Mouse (Mus musculus) hindbrain, embryonic 15.5 days (tissue): ENCODE data around the gene Tmem110. TPM values are rescaled to one million over a fixed set of nuclear protein-coding genes. Genes with fewer than 3 reads are reported as not detected.

Experiments
- ATAC-seq: fragments of 200-750 bp; cut with Nextera tagmentation; 2 replicates; pipeline ENCODE4 v1.8.0; 2017; ENCODE audit warnings: low read depth, moderate number of reproducible peaks, moderate TSS enrichment; ENCODE audit not compliant: low FRiP score
- H3K27ac ChIP-seq: fragments of 300-500 bp; sonication (generic); replicated peaks from 2 replicates; pipeline ENCODE4 v1.5.1; 2015; ENCODE audit warnings: mild to moderate bottlenecking, inconsistent platforms
- H3K27me3 ChIP-seq: fragments of 300-500 bp; sonication (generic); 2 replicates; pipeline ENCODE4 v1.6.1; 2015; ENCODE audit warnings: control low read depth, inconsistent platforms
- H3K36me3 ChIP-seq: fragments of 300-500 bp; sonication (generic); 2 replicates; pipeline ENCODE4 v1.6.1; 2015; ENCODE audit warnings: control low read depth, inconsistent platforms
- H3K4me1 ChIP-seq: fragments of 300-500 bp; sonication (generic); replicated peaks from 2 replicates; pipeline ENCODE4 v1.6.1; 2015; ENCODE audit warnings: control low read depth, inconsistent platforms
- H3K4me2 ChIP-seq: fragments of 300-500 bp; sonication (generic); 2 replicates; pipeline ENCODE4 v1.6.1; 2015; ENCODE audit warnings: moderate library complexity, mild to moderate bottlenecking, inconsistent platforms
- H3K4me3 ChIP-seq: fragments of 300-500 bp; sonication (generic); 2 replicates; pipeline ENCODE4 v1.5.1; 2015; ENCODE audit warnings: mild to moderate bottlenecking, inconsistent platforms
- H3K9ac ChIP-seq: fragments of 300-500 bp; sonication (generic); 2 replicates; pipeline ENCODE4 v1.6.1; 2015; ENCODE audit warnings: inconsistent platforms
- H3K9me3 ChIP-seq: fragments of 300-500 bp; sonication (generic); 2 replicates; pipeline ENCODE4 v1.6.1; 2016; ENCODE audit warnings: control low read depth, inconsistent platforms
- WGBS: fragments of 180-500 bp; shearing (Covaris S2); methylation state at CpG from one replicate; pipeline ENCODE4 v1.1.7; 2015; 5-methylcytosine and 5-hydroxymethylcytosine counted together
- polyA plus RNA-seq: library from polyadenylated mRNA; unstranded; fragments of >200 nt; fragmentation: Nextera tagmentation; extraction: Ambion mirVana; gene quantifications from 2 replicates; pipeline ENCODE4 v1.2.1, GENCODE M21; 2015

The Tmem110 gene
- polyA plus RNA-seq, 1 experiment from 2014 or later = 19.8 TPM

- Histone ChIP-seq H3K27ac (no peak overlapping the region), H3K4me2 (no peak overlapping the region)
Observed at GRCm38 (mm10) chr14:30880811-30881717, 55.7 kb downstream of the Tmem110 start.

GRCm38 (mm10) chr14:30881718-30882108 is 56.3 kb downstream of the Tmem110 start:
- Histone ChIP-seq H3K27ac (no peak overlapping the region), H3K36me3 (no peaks in the 10 kb centered on the region), H3K27me3 (no peaks in the 10 kb centered on the region), H3K4me3 (no peak overlapping the region), H3K4me2 (no peak overlapping the region), H3K9ac (no peak overlapping the region), H3K4me1 (no peaks in the 10 kb centered on the region), H3K9me3 (no peaks in the 10 kb centered on the region)
- WGBS = 92% methylated on average over 3 of the region's 3 CpGs
- ATAC-seq = no peak

More at GRCm38 (mm10) chr14:30880811-30881717, 55.7 kb downstream of the Tmem110 start:
- WGBS = 84% methylated on average over 17 of the region's 17 CpGs
- ATAC-seq = no peak
- no peaks in the 10 kb centered on the region for H3K27me3 ChIP-seq
- H3K4me1 ChIP-seq = no peaks in the 10 kb centered on the region
- no peaks in the 10 kb centered on the region for H3K36me3 ChIP-seq
- no peak overlapping the region for H3K9ac ChIP-seq
- no peaks in the 10 kb centered on the region for H3K9me3 ChIP-seq
- no peak overlapping the region for H3K4me3 ChIP-seq

- H3K9ac ChIP-seq = no peak overlapping the region
- H3K36me3 ChIP-seq = no peaks in the 10 kb centered on the region
- 19% methylated on average over 3 of the region's 3 CpGs for WGBS
- no peak overlapping the region for H3K4me2 ChIP-seq
- H3K4me1 ChIP-seq = no peaks in the 10 kb centered on the region
- no peak overlapping the region for H3K4me3 ChIP-seq
- no peak overlapping the region for H3K27ac ChIP-seq
- H3K27me3 ChIP-seq = no peaks in the 10 kb centered on the region
- H3K9me3 ChIP-seq = no peaks in the 10 kb centered on the region
- no peak for ATAC-seq
Observed at GRCm38 (mm10) chr14:30885298-30885697, 59.9 kb downstream of the Tmem110 start.

- no peak for ATAC-seq
- Histone ChIP-seq H3K36me3 (no peaks in the 10 kb centered on the region), H3K27me3 (no peaks in the 10 kb centered on the region), H3K4me1 (no peaks in the 10 kb centered on the region), H3K4me3 (no peak within 1 kb of the TSS), H3K27ac (no peak within 1 kb of the TSS), H3K9ac (no peak within 1 kb of the TSS), H3K9me3 (no peaks in the 10 kb centered on the region), H3K4me2 (no peak within 1 kb of the TSS)
- WGBS = 97% methylated on average over 3 of the region's 3 CpGs
Observed at GRCm38 (mm10) chr14:30886204-30886603, 60.8 kb downstream of the Tmem110 start, which contains the start of gene Itih4. Gene Itih4, plus strand, starts transcription at chr14:30886476.

GRCm38 (mm10) chr14:30888271-30888732 is 62.9 kb downstream of the Tmem110 start:
- no peak overlapping the region for H3K4me2 ChIP-seq
- no peak overlapping the region for H3K9ac ChIP-seq
- no peaks in the 10 kb centered on the region for H3K27me3 ChIP-seq
- no peak overlapping the region for H3K27ac ChIP-seq
- H3K36me3 ChIP-seq = no peaks in the 10 kb centered on the region
- no peaks in the 10 kb centered on the region for H3K9me3 ChIP-seq
- WGBS = 20% methylated on average over 9 of the region's 9 CpGs
- H3K4me1 ChIP-seq = no peaks in the 10 kb centered on the region
- no peak overlapping the region for H3K4me3 ChIP-seq
- no peak for ATAC-seq

GRCm38 (mm10) chr14:30899972-30900371 is 74.6 kb downstream of the Tmem110 start:
- 19% methylated on average over 3 of the region's 3 CpGs for WGBS
- Histone ChIP-seq H3K9ac (no peak overlapping the region), H3K27me3 (no peaks in the 10 kb centered on the region), H3K9me3 (no peaks in the 10 kb centered on the region), H3K4me1 (no peaks in the 10 kb centered on the region), H3K27ac (no peak overlapping the region), H3K4me3 (no peak overlapping the region), H3K4me2 (no peak overlapping the region), H3K36me3 (no peaks in the 10 kb centered on the region)
- ATAC-seq = no peak

- no peaks in the 10 kb centered on the region for H3K36me3 ChIP-seq
- H3K4me3 ChIP-seq = no peak overlapping the region
- 92% methylated on average over 5 of the region's 5 CpGs for WGBS
- H3K9ac ChIP-seq = no peak overlapping the region
- no peaks in the 10 kb centered on the region for H3K4me1 ChIP-seq
- no peaks in the 10 kb centered on the region for H3K9me3 ChIP-seq
- no peak overlapping the region for H3K4me2 ChIP-seq
- H3K27me3 ChIP-seq = no peaks in the 10 kb centered on the region
- ATAC-seq = no peak
- no peak overlapping the region for H3K27ac ChIP-seq
Observed at GRCm38 (mm10) chr14:30902628-30903027, 77.2 kb downstream of the Tmem110 start.

GRCm38 (mm10) chr14:30903036-30903435 is 77.6 kb downstream of the Tmem110 start:
- Histone ChIP-seq H3K4me3 (no peak overlapping the region), H3K27me3 (no peaks in the 10 kb centered on the region), H3K4me2 (no peak overlapping the region), H3K4me1 (no peaks in the 10 kb centered on the region), H3K36me3 (no peaks in the 10 kb centered on the region), H3K27ac (no peak overlapping the region), H3K9ac (no peak overlapping the region), H3K9me3 (no peaks in the 10 kb centered on the region)
- WGBS = 85% methylated on average over 3 of the region's 3 CpGs
- ATAC-seq = no peak

- no peaks in the 10 kb centered on the region for H3K27me3 ChIP-seq
- H3K27ac ChIP-seq = no peak overlapping the region
- no peak overlapping the region for H3K9ac ChIP-seq
- H3K9me3 ChIP-seq = no peaks in the 10 kb centered on the region
- no peak overlapping the region for H3K4me3 ChIP-seq
- no peaks in the 10 kb centered on the region for H3K36me3 ChIP-seq
- H3K4me1 ChIP-seq = no peaks in the 10 kb centered on the region
- no peak for ATAC-seq
- 84% methylated on average over 8 of the region's 8 CpGs for WGBS
- no peak overlapping the region for H3K4me2 ChIP-seq
Observed at GRCm38 (mm10) chr14:30904307-30904706, 78.9 kb downstream of the Tmem110 start.

- Histone ChIP-seq H3K27me3 (no peaks in the 10 kb centered on the region), H3K9ac (no peak overlapping the region), H3K4me3 (no peak overlapping the region), H3K27ac (no peak overlapping the region), H3K4me2 (no peak overlapping the region), H3K4me1 (no peaks in the 10 kb centered on the region), H3K9me3 (no peaks in the 10 kb centered on the region), H3K36me3 (no peaks in the 10 kb centered on the region)
- WGBS = 96% methylated on average over 6 of the region's 6 CpGs
- ATAC-seq = no peak
Observed at GRCm38 (mm10) chr14:30906001-30906400, 80.6 kb downstream of the Tmem110 start.

- Histone ChIP-seq H3K9me3 (no peaks in the 10 kb centered on the region), H3K4me2 (no peak overlapping the region), H3K4me3 (no peak overlapping the region), H3K36me3 (no peaks in the 10 kb centered on the region), H3K27ac (no peak overlapping the region), H3K4me1 (no peaks in the 10 kb centered on the region), H3K27me3 (no peaks in the 10 kb centered on the region), H3K9ac (no peak overlapping the region)
- no peak for ATAC-seq
- 87% methylated on average over 3 of the region's 3 CpGs for WGBS
Observed at GRCm38 (mm10) chr14:30907814-30908265, 82.5 kb downstream of the Tmem110 start.

GRCm38 (mm10) chr14:30911141-30911540 is 85.8 kb downstream of the Tmem110 start:
- H3K4me3 ChIP-seq = no peak overlapping the region
- no peak overlapping the region for H3K9ac ChIP-seq
- no peaks in the 10 kb centered on the region for H3K4me1 ChIP-seq
- no peak overlapping the region for H3K27ac ChIP-seq
- ATAC-seq = no peak
- no peaks in the 10 kb centered on the region for H3K27me3 ChIP-seq
- H3K4me2 ChIP-seq = no peak overlapping the region
- 92% methylated on average over 8 of the region's 8 CpGs for WGBS
- no peaks in the 10 kb centered on the region for H3K9me3 ChIP-seq
- H3K36me3 ChIP-seq = no peaks in the 10 kb centered on the region
